Mouse (Mus musculus) cerebellum, adult 18-20 months (tissue): ENCODE data around the gene Aox2.

Experiments
- DNase-seq, 2 experiments: peaks; one replicate each; pipeline ENCODE4 v3.0.0; 2021

Aox2 gene

DNA sequence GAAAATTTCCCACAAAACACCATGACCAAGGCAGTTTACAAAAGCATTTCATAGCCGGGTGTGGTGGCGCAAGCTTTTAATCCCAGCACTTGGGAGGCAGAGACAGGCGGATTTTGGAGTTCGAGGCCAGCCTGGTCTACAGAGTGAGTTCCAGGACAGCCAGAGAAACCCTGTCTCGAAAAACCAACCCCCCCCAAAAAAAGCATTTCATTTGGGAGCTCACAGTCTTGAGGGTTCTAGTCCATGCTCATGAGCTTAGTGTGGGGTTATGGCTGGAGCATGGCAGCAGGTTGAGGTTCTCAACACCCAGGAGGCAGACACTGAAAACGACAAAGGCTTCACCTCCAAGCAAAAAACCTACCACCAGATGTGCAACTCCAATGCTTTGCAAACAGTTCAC, 130.0 kb downstream of the Aox2 start:
- DNase-seq: no peak

DNA sequence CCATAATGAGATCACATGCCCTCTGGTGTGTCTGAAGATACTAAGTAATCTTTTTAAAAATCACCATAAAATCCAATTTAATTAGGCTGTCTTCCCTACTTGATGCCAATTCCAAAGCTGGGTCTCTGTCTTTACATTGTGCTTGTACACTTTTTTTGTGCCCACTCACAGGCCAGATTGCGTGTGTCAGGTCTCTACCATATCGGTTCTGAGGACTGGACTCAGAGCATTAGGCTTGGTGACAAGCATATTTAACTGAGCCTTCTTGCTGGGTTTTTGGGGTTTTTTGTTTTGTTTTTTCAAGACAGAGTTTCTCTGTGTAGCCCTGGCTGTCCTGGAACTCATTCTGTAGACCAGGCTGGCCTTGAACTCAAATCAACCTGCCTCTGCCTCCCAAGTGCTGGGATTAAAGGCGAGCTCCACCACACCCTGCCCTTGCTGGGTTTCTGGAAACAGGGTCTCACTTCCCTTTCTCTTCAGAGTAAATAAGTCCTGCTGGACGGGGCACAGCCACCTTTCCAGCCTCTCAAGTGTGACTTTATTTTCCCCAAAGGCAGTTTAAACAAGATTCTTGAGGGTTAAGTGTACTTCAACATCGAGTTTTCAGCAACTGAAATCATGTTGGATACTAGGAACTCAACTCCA, 131.5 kb downstream of the Aox2 start:
- no peak for DNase-seq

DNA sequence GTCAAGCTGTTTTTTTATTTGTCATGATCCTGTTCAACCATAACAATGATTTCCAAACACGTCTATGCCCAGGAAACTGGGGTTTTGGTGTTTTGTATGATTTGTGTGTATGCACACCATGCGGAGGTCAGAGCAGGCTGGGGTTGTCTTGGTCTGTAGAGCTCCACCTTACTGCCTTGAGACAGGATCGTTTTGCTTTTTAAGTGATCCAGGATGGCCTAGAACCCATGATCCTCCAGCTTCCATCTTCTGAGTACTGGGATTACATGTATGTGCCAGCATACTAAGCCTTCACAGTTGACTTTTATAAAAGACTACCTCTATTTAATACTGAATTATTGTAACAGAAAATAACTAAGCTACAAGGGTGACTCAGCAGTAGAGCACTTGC, 132.1 kb downstream of the Aox2 start:
- no peak for DNase-seq

DNA sequence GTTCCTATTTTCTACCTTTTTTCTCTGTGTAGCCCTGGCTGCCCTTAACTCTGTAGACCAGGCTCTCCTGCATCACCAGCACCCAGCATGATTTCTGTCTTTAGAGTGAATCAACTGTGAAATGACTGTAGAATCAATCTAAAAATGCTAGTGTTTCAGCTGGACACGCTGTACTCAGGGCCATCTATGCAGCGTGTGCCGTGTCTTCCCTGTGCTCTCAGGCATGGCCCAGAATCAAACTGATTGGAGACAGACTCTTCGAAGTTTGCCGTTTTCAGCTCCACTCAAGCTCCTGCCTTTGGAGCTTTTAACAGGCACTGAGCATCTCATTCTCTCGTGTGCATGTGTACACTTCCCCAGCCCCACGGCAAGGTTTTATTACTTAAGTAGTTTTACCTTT, 132.7 kb downstream of the Aox2 start:
- no peak for DNase-seq

DNA sequence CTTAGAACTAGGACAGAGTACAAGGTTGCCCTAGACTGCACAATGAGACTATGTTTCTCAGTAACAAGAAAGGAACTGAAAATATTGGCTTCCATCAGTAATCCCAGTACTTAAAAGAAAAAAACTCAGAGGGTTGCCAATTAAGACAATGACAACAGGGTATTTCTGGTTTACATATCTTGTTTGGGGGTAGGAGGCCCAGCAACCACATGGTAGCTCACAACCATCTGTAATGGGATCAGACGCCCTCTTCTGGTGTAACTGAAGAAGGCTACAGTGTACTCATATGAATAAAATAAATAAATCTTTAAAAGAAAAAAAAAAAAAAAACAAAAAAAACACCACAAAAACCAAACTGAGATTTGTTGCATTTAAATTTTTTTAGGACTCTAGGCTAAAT, 137.3 kb downstream of the Aox2 start:
- no peak for DNase-seq

DNA sequence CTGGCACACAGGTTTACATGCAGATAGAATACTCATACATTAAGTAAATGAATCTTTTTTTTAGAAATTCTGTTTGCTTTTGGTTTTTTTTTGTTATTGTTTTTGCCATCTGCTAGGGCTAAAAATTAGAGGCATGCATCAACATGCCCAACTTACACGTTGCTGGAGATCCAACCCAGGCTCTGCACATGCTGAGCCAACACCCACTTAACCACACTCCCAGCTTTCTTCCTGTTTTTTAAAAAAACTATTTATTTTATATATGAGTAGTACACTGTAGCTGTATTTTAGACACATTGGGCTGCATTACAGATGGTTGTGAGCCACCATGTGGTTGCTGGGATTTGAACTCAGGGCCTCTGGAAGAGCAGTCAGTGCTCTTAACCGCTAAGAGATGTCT, 137.9 kb downstream of the Aox2 start:
- no peak for DNase-seq

DNA sequence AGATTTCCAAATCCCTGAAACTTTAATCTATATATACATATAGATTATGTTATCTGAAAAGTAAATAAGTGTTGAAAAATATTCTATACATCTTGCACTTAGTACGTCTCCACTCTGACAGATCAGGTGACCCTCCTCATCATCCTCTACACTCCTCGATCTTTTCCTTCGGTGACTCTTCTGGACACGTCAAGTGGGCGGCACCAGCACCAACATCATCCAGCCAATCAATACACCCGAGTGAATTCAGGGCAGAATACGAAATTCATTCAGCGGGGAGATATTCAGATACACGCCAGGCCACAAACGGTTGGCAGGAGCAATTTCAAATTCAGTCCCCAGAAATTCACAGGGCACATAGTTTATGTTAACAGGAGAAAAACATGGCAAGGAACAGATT, 141.9 kb downstream of the Aox2 start:
- DNase-seq: no peak

DNA sequence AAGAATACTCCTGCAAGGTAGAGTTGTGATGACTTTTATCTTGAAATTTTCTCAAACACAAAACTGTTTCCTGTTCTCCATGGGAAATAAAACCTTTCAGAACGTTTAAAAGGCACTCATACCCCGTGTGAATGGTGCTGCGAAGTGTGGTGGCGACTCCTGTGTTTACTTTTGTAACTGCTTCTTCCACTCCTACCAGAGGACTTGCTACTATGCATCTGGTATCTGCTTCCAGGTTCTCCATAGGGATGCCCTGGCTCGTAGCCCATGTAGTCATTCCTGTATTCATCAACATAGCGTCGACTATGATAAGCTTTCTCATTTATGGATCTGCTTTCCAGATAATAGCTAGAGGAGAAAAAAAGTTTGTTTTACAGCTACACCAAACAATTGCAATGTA, 142.8 kb downstream of the Aox2 start:
- DNase-seq: peak; percentile 68 to 79

DNA sequence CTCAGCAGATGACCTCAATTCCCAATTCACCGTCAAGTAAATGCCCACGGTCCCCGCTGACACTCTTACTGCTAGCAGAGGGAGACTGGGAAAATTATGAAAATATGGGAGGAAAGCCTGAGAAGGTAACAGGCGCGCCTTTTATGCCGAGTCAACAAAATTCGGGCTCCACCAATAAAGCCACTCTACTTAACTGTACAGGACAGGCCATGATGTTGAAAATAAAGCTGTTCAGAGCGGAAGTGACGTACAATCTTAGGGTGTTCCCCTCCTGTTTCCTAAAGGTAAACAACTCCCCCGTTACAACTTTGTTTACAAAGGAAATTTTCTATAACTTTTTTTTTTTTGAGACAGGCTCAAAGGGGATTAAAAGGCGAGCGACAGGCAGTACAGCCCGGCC, 144.8 kb downstream of the Aox2 start:
- peak; percentile 20 for DNase-seq

DNA sequence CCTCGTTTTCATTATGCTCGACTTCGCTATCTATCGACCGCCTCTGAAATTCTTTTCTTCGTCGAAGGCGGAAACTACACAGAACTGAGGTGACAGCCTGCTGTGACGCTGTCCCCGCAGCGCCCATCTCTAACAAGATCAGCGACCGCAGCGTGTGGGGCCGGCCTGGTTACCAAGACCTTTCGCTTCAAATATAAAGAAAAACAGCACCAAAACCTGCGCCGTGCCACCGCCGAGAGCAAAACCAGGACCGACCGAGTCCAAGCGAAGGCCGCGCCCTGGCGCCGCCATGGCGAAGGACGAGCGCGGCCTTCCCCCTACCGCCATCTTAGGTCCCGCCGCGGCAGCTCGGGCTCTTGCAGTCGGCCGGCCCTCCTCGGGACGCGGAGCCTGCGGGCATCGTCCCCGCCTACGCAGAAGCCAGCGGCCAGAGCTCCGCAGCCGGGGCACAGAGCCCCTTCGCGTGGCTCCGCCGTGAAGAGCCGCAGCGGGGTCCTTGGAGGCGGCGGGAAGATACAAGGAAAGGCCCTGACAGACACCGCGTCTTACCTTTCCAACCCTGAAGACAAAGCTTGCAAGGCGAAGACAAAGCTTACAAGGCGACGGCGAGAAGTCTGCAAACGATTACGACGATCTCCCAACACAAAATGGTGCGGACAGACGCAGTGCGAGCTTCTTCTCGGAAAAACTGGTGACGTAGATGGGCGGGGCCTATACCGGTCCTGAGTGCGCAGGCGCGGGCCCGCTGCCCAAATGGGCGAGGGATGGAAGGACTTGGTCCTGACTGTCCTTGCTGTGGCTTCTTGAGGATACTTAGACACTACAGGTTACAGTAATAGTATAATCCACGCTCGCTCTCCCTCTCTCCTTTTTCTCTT, 145.5 kb downstream of the Aox2 start, which contains the start of gene Clk1:
Gene Clk1, minus strand, starts transcription at position 696 of the 878 bp plus-strand sequence.
- peak; percentile 96 to 99 for DNase-seq

DNA sequence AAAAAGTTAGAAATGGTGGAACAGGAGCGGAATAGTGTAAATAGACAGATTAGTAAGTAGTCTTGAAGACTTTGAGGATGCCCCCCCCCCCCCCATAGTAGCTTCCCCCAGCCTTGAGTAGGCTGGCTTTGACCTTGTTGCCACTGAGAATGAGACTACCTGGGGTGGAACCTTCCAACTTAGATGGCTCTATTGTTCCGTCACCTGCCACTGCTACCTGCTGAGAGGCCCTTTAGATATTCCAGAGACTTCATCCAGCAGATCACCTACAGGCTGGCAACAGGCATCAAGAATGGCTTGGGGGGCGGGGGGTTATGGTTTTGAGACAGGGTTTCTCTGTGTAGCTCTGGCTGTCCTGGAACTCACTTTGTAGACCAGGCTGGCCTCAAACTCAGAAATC, 146.4 kb downstream of the Aox2 start:
- no peak for DNase-seq
